Mouse (Mus musculus) kidney, postnatal 4 days (tissue): ENCODE results near the gene Agbl1.
"Not testable (repeated sequence)": the region's sequence is repeated elsewhere in the genome, so short reads cannot be mapped to it uniquely, and the experiment has no call there.

Experiments used
- DNase-seq, 2 experiments: peaks; one replicate each; pipeline ENCODE4 v3.0.0; 2021; ENCODE audit warnings: mixed read lengths in 2 of 2

Agbl1 gene

GRCm38 (mm10) chr7:76597812-76598211, 368.1 kb downstream of the Agbl1 start:
- DNase-seq, result no peak

DNA sequence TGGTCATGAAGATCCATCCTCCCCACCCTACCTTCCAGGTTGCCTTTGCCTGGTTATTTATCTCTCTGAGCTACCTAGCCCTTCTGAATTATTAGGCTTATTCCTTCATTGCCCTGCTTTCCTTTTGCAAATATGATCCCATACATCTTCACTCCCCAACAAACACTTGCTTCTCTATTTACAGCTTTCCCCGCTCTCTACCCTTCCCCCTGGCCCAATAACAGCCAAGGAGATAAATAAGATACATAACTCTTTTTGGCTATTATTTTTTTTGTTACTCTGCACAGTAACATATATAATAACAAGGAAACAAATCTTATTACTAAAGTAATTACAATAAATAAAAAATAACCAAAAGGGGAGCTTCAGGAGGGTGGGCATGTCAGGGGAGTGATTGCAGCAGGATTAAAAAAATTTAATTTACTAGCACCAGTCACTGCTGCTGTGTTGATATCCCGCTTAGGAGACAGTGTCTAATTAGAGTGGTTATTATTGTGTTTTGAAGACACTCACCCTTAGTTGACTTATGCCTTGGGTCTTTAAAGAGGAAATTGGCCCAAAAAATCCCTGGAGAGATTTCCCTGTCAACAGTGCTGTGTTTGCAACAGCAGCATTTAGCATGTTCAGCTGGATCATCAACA, 370.5 kb downstream of the Agbl1 start:
- no peak for DNase-seq

DNA sequence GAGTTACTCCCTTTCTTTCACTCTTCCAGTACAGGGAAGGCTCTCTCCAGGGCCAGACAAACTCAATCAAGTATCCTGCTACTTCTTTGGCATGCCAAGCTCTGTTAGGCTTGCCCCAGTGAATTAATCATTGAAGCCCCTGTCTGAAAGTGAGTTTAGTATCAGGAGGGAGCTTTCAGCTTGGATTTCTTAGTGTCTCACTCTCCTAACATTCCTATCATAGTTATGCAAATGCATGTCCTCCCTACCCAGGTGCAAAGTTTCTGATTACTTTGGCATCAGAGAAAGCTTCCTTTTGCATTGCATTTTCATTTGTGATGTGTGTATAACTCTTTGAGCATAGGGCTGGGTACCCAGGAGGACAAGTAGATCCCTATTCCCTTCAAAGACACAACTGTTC, 399.8 kb downstream of the Agbl1 start:
- DNase-seq, result peak in 1 of 2 experiments; percentile 1

DNA sequence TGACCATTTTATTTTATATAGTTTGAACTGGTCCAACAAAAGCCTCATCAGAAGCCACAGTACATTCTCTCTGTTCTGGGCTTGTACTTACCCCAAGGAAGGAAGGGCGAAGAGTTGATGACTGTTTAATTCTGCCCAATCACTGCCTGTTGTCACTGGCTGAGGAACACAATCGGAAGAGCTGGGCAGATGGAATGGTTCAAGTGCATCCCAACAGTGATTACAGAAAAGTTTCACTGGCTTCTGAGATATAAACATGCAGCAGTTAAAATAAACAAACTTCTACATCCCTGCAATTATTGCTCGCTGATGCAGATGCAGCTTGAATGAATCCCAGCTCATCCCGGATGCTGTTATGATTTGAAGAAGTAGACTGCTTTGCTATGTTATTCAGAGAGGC, 421.3 kb downstream of the Agbl1 start:
- DNase-seq, result no peak

DNA sequence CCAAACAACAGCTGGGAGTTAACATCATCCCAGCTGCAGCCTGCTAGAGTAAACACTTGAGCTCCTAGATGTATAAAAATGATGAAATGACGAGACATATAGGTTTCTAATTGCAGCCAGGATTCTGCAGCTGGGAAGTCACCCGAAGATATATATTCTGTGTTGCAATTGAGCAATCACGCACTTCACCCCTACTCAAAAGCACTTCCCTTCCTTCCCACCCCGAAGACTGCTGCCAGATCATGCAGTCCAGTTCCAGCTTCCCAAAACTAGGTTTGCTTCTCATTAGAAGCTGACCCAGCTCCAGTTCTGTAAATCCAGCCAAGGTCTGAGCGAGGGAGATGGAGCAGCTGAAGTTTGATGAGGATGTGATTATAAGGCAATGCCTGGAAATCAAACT, 431.4 kb downstream of the Agbl1 start:
- DNase-seq, result peak; percentile 21 to 38

GRCm38 (mm10) chr7:76674856-76675255, 445.2 kb downstream of the Agbl1 start:
- DNase-seq, result no peak

- DNase-seq, result no peak
These were observed 471.5 kb downstream of the Agbl1 start for GRCm38 (mm10) chr7:76701224-76701623.

GRCm38 (mm10) chr7:76732220-76732619, 502.5 kb downstream of the Agbl1 start:
- DNase-seq, result not testable (repeated sequence)

- no peak for DNase-seq
These were observed 547.7 kb downstream of the Agbl1 start for GRCm38 (mm10) chr7:76777237-76777855.

DNA sequence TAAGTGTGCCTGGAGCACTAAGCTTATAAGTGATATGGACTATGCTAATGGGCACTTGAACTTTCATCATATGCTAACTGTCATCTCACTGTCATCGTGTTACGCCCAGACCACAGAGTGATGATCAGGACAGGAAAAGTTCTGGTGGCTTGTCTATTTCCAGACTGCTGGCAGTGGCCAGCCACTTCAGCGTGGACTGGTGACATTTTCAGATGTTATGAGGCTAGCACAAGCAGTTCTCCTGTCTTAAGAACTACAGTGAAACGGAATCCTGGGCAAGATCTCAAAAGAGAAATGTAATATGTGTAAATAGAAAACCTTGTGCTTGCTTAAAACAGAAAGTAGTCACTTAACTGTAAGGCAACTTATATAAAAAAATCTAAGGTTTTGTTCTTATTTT, 550.8 kb downstream of the Agbl1 start:
- no peak for DNase-seq

GRCm38 (mm10) chr7:76788561-76789306, 559.0 kb downstream of the Agbl1 start:
- no peak for DNase-seq

GRCm38 (mm10) chr7:76790041-76790440, 560.4 kb downstream of the Agbl1 start:
- DNase-seq, result no peak

- no peak for DNase-seq
These were observed 561.6 kb downstream of the Agbl1 start for GRCm38 (mm10) chr7:76791247-76791646.

DNA sequence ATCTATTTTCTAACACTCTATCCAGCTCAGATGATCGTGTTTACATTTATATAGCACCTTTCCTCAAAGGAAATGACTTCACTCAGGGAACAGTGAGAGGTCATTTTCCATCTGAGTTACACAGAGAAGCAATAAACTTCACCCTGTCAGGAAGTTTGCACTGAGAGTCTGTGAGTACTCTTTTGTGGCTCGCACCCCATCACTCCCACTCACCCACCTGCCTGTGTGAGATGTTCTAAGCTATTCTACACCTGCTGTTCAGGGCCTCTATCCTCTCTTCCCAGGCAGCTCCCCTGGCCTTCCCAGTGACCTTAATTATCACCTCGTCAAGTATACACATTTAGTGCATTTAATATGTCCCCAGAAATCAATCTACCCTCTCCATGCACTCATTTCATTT, 580.3 kb downstream of the Agbl1 start:
- no peak for DNase-seq

- no peak for DNase-seq
These were observed 590.9 kb downstream of the Agbl1 start for GRCm38 (mm10) chr7:76820571-76820970.

DNA sequence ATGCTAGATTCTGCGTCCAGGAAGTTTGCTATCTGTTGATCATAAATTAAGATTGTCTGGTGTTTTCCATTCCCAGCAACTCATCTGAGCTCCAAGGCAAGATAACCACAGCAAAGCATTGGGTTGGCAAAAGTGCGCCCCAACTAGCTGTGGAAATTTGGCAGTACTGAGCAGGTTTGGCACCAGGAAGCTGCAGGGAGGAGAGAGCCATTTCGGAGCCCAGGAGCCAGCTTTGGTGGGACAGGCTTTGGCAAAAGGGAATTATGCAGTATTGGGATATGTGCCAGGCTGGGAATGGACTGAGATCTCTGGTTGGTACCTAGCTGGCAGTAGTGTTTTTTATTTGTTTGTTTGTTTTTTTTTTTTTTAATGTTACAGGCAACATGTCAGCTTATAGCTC, 612.5 kb downstream of the Agbl1 start:
- DNase-seq, result no peak

DNA sequence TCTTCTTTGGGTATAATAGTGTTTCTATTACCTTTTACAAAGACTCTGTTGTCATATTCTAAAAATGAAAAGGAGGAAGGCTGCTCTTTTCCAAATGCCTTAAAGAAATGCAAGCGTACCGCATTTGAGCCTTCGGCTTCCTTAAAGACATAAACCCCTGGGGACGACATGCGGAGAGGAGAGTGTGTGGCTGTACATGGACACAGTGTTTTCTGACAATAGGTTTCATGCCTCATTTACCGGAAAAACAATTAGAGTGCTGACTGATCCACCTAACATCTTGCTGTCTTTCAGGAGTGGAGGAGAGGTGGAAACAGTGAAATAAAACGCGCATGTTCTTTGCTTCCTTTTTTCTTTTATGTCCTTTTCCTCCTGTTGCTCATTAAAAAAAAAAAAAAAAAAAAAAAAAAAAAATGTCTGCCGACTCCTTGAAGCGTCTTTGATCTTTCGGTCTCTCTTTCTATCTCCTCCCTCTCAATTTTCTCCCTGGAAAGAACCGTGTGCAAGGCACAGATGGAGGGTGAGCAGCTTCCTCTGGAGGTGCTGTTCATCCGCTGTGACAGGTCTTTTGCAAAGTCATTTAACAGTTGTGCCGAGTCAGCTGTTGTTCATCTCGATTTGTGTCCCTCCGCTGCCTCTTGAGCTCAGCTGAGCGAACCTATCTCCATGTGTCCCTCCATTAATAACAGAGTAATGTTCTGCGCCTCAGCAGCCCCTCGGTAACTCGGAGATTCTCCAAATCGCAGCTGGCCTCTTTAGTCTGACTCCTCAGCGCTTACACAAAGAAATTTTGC, 659.9 kb downstream of the Agbl1 start:
- DNase-seq, result peak in 1 of 2 experiments; percentile 3

- DNase-seq, result no peak
These were observed 674.4 kb downstream of the Agbl1 start for GRCm38 (mm10) chr7:76904096-76904495.

GRCm38 (mm10) chr7:76911672-76912071, 682.0 kb downstream of the Agbl1 start:
- DNase-seq, result no peak

DNA sequence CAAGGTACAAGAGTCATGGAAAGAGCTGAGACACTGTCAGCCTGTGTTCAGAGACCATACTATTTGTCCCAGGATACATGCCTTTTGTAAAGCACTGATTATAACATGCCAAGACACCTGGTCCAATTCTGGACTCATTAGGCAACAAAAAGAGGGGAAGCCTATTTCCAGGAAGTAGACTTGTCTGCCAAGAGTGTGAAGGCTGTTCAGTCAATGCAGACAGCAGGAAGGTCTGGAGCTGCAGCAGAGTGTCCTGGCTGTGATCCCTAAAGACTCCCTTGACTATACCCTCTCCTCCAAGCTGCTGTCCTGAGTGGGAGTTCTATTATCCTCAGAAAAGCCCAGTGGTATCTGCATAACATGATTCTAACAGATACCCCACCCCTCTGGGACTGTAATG, 689.2 kb downstream of the Agbl1 start:
- no peak for DNase-seq

DNA sequence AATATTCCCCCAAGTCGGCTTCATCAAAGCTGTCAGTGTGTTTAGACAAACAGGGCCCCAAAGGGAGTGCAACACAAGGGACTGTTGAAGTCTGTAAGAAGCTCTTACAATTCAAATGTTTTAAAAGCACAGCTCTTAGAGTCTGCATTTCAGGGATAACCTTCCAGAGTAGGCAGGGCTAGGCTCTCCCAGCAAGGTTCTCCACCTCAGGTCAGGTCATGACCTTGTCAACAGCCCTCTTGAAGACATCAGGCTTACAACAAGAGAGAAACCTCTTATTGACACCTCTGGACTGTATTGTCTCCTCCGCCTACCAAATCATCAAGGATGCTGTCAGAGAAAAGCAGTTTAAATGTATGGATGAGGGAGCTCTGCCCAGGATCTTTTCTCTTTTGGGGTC, 692.0 kb downstream of the Agbl1 start:
- no peak for DNase-seq

GRCm38 (mm10) chr7:76935219-76935618, 705.5 kb downstream of the Agbl1 start:
- DNase-seq, result no peak

- peak; percentile 10 to 15 for DNase-seq
These were observed 711.8 kb downstream of the Agbl1 start for GRCm38 (mm10) chr7:76941531-76941930.
